Mouse (Mus musculus): ENCODE results near the gene Sugt1. TPM values are rescaled to one million over a fixed set of nuclear protein-coding genes. Genes with fewer than 3 reads are reported as not detected.

The Sugt1 gene
- polyA plus RNA-seq, 1 experiment from 2014 or later = 121 TPM

DNA sequence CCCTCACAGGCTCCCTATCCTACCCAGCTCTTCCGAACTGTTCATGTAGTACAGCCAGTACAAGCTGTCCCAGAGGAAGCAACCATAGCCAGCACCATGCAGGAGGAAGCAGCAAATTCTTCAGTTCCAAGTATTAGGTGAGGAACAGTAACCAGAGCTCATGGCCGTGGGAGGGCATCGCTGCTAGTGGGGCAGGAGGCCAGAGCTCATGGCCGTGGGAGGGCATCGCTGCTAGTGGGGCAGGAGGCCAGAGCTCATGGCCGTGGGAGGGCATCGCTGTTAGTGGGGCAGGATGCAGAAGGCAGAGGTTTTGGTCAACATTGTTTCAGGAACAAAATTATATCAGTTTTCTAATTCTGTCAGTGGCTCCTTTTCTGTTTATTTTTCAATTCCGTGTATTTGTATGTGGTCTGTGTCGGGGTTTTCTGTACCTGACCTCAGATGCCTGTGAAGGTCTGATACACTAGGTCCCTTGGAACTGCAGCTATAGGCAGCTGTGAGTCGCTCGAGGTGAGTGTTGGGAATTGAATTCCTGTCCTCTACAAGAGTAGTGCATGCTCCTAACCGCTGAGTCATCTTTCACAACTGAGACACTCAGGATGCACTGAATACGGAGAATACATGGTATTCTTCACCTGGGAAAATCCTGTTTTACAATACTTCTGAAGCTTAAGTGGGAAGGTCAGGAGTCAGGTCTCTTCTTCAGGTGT lies 13.9 kb upstream of the Sugt1 start:
- ATAC-seq (replicated peaks; ENCODE audit: low FRiP score, low TSS enrichment, low read depth) (no peak), DNase-seq (ENCODE audit: low spot score) (no peak)
- Histone ChIP-seq H3K4me3 (ENCODE audit: low read depth, low read length) (no peak overlapping the region), H3K9me3 (ENCODE audit: control insufficient read depth, low read length) (no peaks in the 10 kb centered on the region), H3K36me3 (ENCODE audit: control insufficient read depth, insufficient read depth, low read length) (peaks cover 41% of the 10 kb centered on the region), H3K4me2 (ENCODE audit: low read length) (no peak overlapping the region), H3K27ac (ENCODE audit: low read depth) (no peak overlapping the region), H3K4me1 (replicated peaks; ENCODE audit: control insufficient read depth, insufficient read depth, low read length) (no peaks in the 10 kb centered on the region), H3K9ac (ENCODE audit: low read length) (no peak overlapping the region), H3K27me3 (replicated peaks; ENCODE audit: control insufficient read depth, insufficient read depth, low read length) (no peaks in the 10 kb centered on the region)
- WGBS = 89% methylated on average over 13 of the region's 13 CpGs

DNA sequence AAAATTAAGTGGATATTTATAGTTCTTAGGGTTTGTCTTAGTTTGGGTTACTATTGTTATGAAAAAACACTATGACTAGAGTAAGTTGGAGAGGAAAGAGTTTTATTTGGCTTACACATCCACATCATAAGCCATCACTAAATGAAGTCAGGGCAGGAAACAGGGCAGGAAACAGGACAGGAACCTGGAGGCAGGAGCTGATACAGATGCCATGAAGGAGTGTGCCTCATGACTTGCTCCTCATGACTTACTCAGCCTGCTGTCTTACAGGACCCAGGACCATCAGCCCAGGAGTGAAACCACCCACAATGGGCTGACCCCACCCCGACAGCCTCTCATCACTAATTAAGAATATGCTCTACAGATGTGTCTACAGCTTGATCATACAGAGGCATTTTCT lies 13.1 kb upstream of the Sugt1 start:
- H3K4me1 ChIP-seq (replicated peaks; ENCODE audit: control insufficient read depth, insufficient read depth, low read length) = no peaks in the 10 kb centered on the region
- no peaks in the 10 kb centered on the region for H3K9me3 ChIP-seq (ENCODE audit: control insufficient read depth, low read length)
- H3K9ac ChIP-seq (ENCODE audit: low read length) = no peak overlapping the region
- H3K27me3 ChIP-seq (replicated peaks; ENCODE audit: control insufficient read depth, insufficient read depth, low read length) = no peaks in the 10 kb centered on the region
- no peak for ATAC-seq (replicated peaks; ENCODE audit: low FRiP score, low TSS enrichment, low read depth)
- no peak overlapping the region for H3K4me3 ChIP-seq (ENCODE audit: low read depth, low read length)
- WGBS = 91% methylated on average over 1 of the region's 1 CpGs
- peaks cover 34% of the 10 kb centered on the region for H3K36me3 ChIP-seq (ENCODE audit: control insufficient read depth, insufficient read depth, low read length)
- DNase-seq (ENCODE audit: low spot score) = no peak
- H3K27ac ChIP-seq (ENCODE audit: low read depth) = no peak overlapping the region
- no peak overlapping the region for H3K4me2 ChIP-seq (ENCODE audit: low read length)

DNA sequence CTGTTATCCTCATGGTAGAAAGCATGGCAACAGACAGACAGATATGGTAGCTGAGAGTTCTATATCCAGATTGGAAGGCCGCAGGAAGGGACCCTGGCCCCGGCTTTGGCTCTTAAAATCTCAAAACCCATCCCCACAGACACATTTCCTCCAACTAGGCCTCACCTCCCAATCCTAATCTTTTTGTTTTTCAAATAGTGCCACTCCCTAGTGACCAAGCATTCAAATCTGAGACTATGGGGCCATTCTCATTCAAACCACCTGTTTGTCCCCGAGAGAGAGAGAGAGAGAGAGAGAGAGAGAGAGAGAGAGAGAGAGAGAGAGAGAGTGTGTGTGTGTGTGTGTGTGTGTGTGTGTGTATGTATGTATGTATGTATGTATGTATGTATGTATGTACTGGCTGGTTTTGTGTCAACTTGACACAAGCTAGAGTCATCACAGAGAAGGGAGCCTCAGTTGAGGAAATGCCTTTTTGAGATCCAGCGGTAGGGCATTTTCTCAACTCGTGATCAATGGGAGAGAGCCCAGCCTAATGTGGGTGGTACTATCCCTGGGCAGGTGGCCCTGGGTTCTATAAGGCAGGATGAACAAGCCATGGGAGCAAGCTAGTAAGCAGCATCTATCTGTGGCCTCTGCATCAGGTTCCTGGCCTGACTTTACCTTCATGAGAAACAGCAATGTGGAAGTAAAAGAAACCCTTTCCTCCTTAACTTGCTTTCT lies 3.8 kb upstream of the Sugt1 start:
- Histone ChIP-seq H3K9ac (ENCODE audit: low read length) (no peak overlapping the region), H3K27me3 (replicated peaks; ENCODE audit: control insufficient read depth, insufficient read depth, low read length) (no peaks in the 10 kb centered on the region), H3K36me3 (ENCODE audit: control insufficient read depth, insufficient read depth, low read length) (peaks cover 19% of the 10 kb centered on the region), H3K4me1 (replicated peaks; ENCODE audit: control insufficient read depth, insufficient read depth, low read length) (peaks cover 9% of the 10 kb centered on the region), H3K4me3 (ENCODE audit: low read depth, low read length) (no peak overlapping the region), H3K27ac (ENCODE audit: low read depth) (no peak overlapping the region), H3K9me3 (ENCODE audit: control insufficient read depth, low read length) (no peaks in the 10 kb centered on the region), H3K4me2 (ENCODE audit: low read length) (no peak overlapping the region)
- DNase-seq (ENCODE audit: low spot score) (no peak), ATAC-seq (replicated peaks; ENCODE audit: low FRiP score, low TSS enrichment, low read depth) (no peak)
- 89% methylated on average over 5 of the region's 5 CpGs for WGBS

DNA sequence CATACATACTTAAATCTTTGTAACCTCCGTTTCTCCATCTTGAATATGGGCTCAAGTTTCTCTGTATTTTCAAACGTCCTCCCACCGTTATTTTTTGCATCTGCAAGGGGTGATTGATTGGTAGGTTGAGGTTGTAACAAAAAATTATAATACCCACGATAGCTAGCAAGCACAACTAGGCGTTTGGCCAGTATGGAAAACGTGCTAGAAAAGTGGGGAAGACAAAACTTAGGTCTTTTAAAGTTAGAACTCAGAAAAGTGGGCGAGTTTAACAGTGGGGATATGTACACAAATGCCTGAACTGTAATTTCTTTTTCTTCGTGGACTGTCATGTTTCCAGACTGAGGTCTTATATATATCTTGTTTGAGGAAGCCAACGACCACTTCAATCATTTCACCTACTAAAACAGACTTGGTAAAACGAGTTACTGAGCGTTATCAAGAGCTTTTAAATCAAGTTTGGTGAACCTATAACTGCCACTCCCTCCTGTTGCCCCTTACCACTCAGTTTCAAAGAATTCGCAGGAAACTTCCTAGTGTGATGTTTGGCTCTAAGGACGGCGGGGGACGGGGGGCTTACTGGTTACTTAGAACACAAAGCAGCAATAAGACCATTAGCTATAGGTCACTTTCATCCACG lies 872 bp upstream of the Sugt1 start:
- H3K9me3 ChIP-seq (ENCODE audit: control insufficient read depth, low read length) = no peaks in the 10 kb centered on the region
- no peaks in the 10 kb centered on the region for H3K27me3 ChIP-seq (replicated peaks; ENCODE audit: control insufficient read depth, insufficient read depth, low read length)
- no peak for ATAC-seq (replicated peaks; ENCODE audit: low FRiP score, low TSS enrichment, low read depth)
- peaks cover 6% of the 10 kb centered on the region for H3K36me3 ChIP-seq (ENCODE audit: control insufficient read depth, insufficient read depth, low read length)
- no peak for DNase-seq (ENCODE audit: low spot score)
- peak overlapping the region; percentile 98 for H3K27ac ChIP-seq (ENCODE audit: low read depth)
- peak overlapping the region; percentile 79 for H3K9ac ChIP-seq (ENCODE audit: low read length)
- peaks cover 16% of the 10 kb centered on the region for H3K4me1 ChIP-seq (replicated peaks; ENCODE audit: control insufficient read depth, insufficient read depth, low read length)
- H3K4me2 ChIP-seq (ENCODE audit: low read length) = peak overlapping the region; percentile 93
- peak overlapping the region; percentile 87 for H3K4me3 ChIP-seq (ENCODE audit: low read depth, low read length)
- 30% methylated on average over 16 of the region's 16 CpGs for WGBS

DNA sequence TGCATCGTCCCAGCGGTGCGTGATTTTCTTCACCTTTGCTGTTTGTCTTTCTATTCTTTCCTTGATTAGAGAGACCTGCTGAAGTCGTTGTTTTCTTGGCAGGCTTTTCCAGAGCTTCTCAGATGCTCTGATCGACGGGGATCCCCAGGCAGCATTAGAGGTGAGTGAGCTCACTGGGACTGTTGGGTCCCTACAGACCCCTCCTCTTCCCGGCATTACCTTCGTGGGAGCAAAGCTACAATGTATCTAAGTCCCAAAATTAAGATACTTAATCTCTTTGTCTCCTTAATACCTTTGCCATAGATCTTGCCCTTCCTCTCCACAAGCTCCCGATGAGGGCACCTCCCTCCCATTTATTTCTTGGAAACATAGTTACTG lies 350 bp downstream of the Sugt1 start:
- Histone ChIP-seq H3K27me3 (replicated peaks; ENCODE audit: control insufficient read depth, insufficient read depth, low read length) (no peaks in the 10 kb centered on the region), H3K9me3 (ENCODE audit: control insufficient read depth, low read length) (no peaks in the 10 kb centered on the region), H3K27ac (ENCODE audit: low read depth) (peak overlapping the region; percentile 98; the same call in 1 of the 2 replicates), H3K4me3 (ENCODE audit: low read depth, low read length) (peak overlapping the region; percentile 87), H3K4me2 (ENCODE audit: low read length) (peak overlapping the region; percentile 93), H3K36me3 (ENCODE audit: control insufficient read depth, insufficient read depth, low read length) (peaks cover under 1% of the 10 kb centered on the region; the same call in 1 of the 2 replicates), H3K4me1 (replicated peaks; ENCODE audit: control insufficient read depth, insufficient read depth, low read length) (peaks cover 16% of the 10 kb centered on the region), H3K9ac (ENCODE audit: low read length) (peak overlapping the region; percentile 79)
- ATAC-seq (replicated peaks; ENCODE audit: low FRiP score, low TSS enrichment, low read depth) (peak; percentile 41), DNase-seq (ENCODE audit: low spot score) (no peak)
- WGBS = under 1% methylated on average over 9 of the region's 9 CpGs

DNA sequence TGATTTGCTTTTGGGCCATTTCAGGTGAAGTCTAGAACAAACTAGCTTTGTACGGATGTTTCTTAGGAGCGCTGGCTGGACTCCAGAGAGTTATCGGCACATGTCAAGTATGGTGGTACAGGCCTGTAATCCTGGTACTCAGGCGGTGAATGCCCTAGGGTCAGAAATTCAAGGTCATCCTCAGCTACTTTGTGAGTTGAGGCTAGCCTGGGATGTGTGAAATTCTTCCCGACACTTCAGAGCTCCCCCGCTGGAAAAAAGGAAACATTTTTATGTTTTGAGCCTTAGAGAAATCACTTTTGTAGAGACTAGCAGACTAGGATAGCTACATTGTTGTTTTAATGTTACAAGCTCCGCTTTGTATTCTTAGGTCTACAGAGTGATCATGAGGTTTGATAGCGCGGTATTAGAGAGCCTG lies 1.1 kb downstream of the Sugt1 start:
- peak overlapping the region; percentile 79; the same call in 1 of the 2 replicates for H3K9ac ChIP-seq (ENCODE audit: low read length)
- no peak for ATAC-seq (replicated peaks; ENCODE audit: low FRiP score, low TSS enrichment, low read depth)
- WGBS = 83% methylated on average over 9 of the region's 9 CpGs

DNA sequence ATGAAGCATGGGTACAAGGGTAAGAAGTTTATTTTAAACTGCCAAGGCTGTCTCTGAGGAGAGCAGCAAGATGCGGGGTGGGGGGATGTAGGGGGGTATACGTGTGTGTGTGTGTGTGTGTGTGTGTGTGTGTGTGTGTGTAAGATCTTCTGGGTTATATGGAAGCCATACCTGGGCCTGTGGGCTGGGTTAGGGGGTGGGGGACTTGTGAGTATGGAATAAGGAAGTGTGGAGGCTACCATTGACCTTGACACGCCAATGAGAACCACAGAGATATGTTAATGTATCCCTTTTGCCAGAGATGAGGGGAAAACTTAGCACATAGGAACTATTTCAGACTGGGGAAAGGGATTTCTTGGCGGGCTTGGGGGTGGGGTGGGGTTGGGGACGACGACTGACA lies 1.9 kb downstream of the Sugt1 start:
- Histone ChIP-seq H3K4me1 (replicated peaks; ENCODE audit: control insufficient read depth, insufficient read depth, low read length) (peaks cover 16% of the 10 kb centered on the region), H3K4me3 (ENCODE audit: low read depth, low read length) (no peak overlapping the region), H3K27me3 (replicated peaks; ENCODE audit: control insufficient read depth, insufficient read depth, low read length) (no peaks in the 10 kb centered on the region), H3K4me2 (ENCODE audit: low read length) (no peak overlapping the region), H3K9me3 (ENCODE audit: control insufficient read depth, low read length) (no peaks in the 10 kb centered on the region), H3K9ac (ENCODE audit: low read length) (no peak overlapping the region), H3K36me3 (ENCODE audit: control insufficient read depth, insufficient read depth, low read length) (peaks cover 4% of the 10 kb centered on the region; the same call in 1 of the 2 replicates), H3K27ac (ENCODE audit: low read depth) (no peak overlapping the region)
- ATAC-seq (replicated peaks; ENCODE audit: low FRiP score, low TSS enrichment, low read depth) (no peak), DNase-seq (ENCODE audit: low spot score) (no peak)
- 95% methylated on average over 6 of the region's 6 CpGs for WGBS

More for the DNA sequence above, 1.1 kb downstream of the Sugt1 start:
- Histone ChIP-seq H3K9me3 (ENCODE audit: control insufficient read depth, low read length) (no peaks in the 10 kb centered on the region), H3K4me2 (ENCODE audit: low read length) (peak overlapping the region; percentile 93), H3K36me3 (ENCODE audit: control insufficient read depth, insufficient read depth, low read length) (no peaks in the 10 kb centered on the region), H3K27me3 (replicated peaks; ENCODE audit: control insufficient read depth, insufficient read depth, low read length) (no peaks in the 10 kb centered on the region), H3K4me3 (ENCODE audit: low read depth, low read length) (peak overlapping the region; percentile 87), H3K4me1 (replicated peaks; ENCODE audit: control insufficient read depth, insufficient read depth, low read length) (peaks cover 16% of the 10 kb centered on the region), H3K27ac (ENCODE audit: low read depth) (no peak overlapping the region)
- DNase-seq (ENCODE audit: low spot score) = no peak

DNA sequence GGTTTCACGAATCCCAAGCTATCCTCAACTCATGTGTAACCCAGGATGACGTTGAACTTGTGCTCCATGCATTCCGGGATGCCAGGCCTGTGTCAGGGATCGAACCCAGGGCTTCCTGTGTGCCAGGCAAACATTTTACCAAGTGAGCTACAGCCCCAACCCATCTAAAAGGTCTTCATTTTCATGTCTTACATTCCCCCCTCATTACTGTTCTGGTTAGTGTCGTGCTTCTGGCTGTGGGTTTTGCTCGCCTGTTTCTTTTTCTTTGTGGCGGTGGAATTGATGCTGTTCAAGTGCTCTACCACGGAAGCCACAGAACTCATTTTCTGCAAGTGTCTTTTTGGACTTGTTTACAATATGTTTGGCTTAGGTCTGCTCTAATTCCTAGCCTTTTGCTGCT lies 3.4 kb downstream of the Sugt1 start:
- H3K9ac ChIP-seq (ENCODE audit: low read length) = no peak overlapping the region
- DNase-seq (ENCODE audit: low spot score) (no peak), ATAC-seq (replicated peaks; ENCODE audit: low FRiP score, low TSS enrichment, low read depth) (no peak)
- no peak overlapping the region for H3K4me3 ChIP-seq (ENCODE audit: low read depth, low read length)
- 94% methylated on average over 8 of the region's 8 CpGs for WGBS
- H3K4me1 ChIP-seq (replicated peaks; ENCODE audit: control insufficient read depth, insufficient read depth, low read length) = peaks cover 16% of the 10 kb centered on the region
- no peak overlapping the region for H3K4me2 ChIP-seq (ENCODE audit: low read length)
- H3K9me3 ChIP-seq (ENCODE audit: control insufficient read depth, low read length) = no peaks in the 10 kb centered on the region
- no peak overlapping the region for H3K27ac ChIP-seq (ENCODE audit: low read depth)
- no peaks in the 10 kb centered on the region for H3K27me3 ChIP-seq (replicated peaks; ENCODE audit: control insufficient read depth, insufficient read depth, low read length)
- H3K36me3 ChIP-seq (ENCODE audit: control insufficient read depth, insufficient read depth, low read length) = peaks cover 13% of the 10 kb centered on the region
